Mouse (Mus musculus): ENCODE measurements around the gene Gm5737. TPM values are rescaled to one million over a fixed set of nuclear protein-coding genes. Genes with fewer than 3 reads are reported as not detected.

Gm5737 gene
- total RNA-seq, 4 experiments from 2014 or later: not detected

- peak; percentile 89 for DNase-seq (ENCODE audit: low spot score)
These were observed 30.3 kb downstream of the Gm5737 start, which contains the start of gene Eef2k for GRCm38 (mm10) chr7:120842345-120843036. Eef2k (plus strand) TSS chr7:120842831.

- DNase-seq (ENCODE audit: low spot score): peak; percentile 83
These were observed 31.0 kb downstream of the Gm5737 start for GRCm38 (mm10) chr7:120843037-120843621.

GRCm38 (mm10) chr7:120843852-120844435, 31.8 kb downstream of the Gm5737 start:
- no peak for DNase-seq (ENCODE audit: low spot score)

- no peak for DNase-seq (ENCODE audit: low spot score)
These were observed 32.5 kb downstream of the Gm5737 start for GRCm38 (mm10) chr7:120844689-120845088.

- no peak for DNase-seq (ENCODE audit: low spot score)
These were observed 36.8 kb downstream of the Gm5737 start for GRCm38 (mm10) chr7:120848831-120849512.

- no peak for DNase-seq (ENCODE audit: low spot score)
These were observed 38.0 kb downstream of the Gm5737 start for GRCm38 (mm10) chr7:120850165-120850564.

GRCm38 (mm10) chr7:120859854-120860253, 47.7 kb downstream of the Gm5737 start:
- no peak for DNase-seq (ENCODE audit: low spot score)

- no peak for DNase-seq (ENCODE audit: low spot score)
These were observed 48.8 kb downstream of the Gm5737 start for GRCm38 (mm10) chr7:120860799-120861487.

GRCm38 (mm10) chr7:120861488-120862047, 49.4 kb downstream of the Gm5737 start:
- no peak for DNase-seq (ENCODE audit: low spot score)

GRCm38 (mm10) chr7:120862196-120862595, 50.0 kb downstream of the Gm5737 start:
- DNase-seq (ENCODE audit: low spot score): no peak

GRCm38 (mm10) chr7:120862626-120863025, 50.5 kb downstream of the Gm5737 start:
- no peak for DNase-seq (ENCODE audit: low spot score)

- no peak for DNase-seq (ENCODE audit: low spot score)
These were observed 51.3 kb downstream of the Gm5737 start for GRCm38 (mm10) chr7:120863476-120863875.

- peak; percentile 65 for DNase-seq (ENCODE audit: low spot score)
These were observed 52.9 kb downstream of the Gm5737 start for GRCm38 (mm10) chr7:120865100-120865499.

- DNase-seq (ENCODE audit: low spot score): peak; percentile 45
These were observed 53.7 kb downstream of the Gm5737 start for GRCm38 (mm10) chr7:120865832-120866231.

GRCm38 (mm10) chr7:120866684-120867083, 54.5 kb downstream of the Gm5737 start:
- no peak for DNase-seq (ENCODE audit: low spot score)

- DNase-seq (ENCODE audit: low spot score): no peak
These were observed 55.6 kb downstream of the Gm5737 start for GRCm38 (mm10) chr7:120867720-120868119.

- no peak for DNase-seq (ENCODE audit: low spot score)
These were observed 57.7 kb downstream of the Gm5737 start for GRCm38 (mm10) chr7:120869883-120870282.

GRCm38 (mm10) chr7:120870431-120871008, 58.4 kb downstream of the Gm5737 start:
- no peak for DNase-seq (ENCODE audit: low spot score)

GRCm38 (mm10) chr7:120873083-120873482, 60.9 kb downstream of the Gm5737 start:
- peak; percentile 24 for DNase-seq (ENCODE audit: low spot score)

GRCm38 (mm10) chr7:120874021-120874420, 61.9 kb downstream of the Gm5737 start:
- no peak for DNase-seq (ENCODE audit: low spot score)

Data from heart, adult 8-10 months (tissue).